Mouse (Mus musculus) adrenal gland, postnatal 4 days (tissue): ENCODE data around the gene Ism2. TPM values are rescaled to one million over a fixed set of nuclear protein-coding genes. Genes with fewer than 3 reads are reported as not detected.

Experiments
- DNase-seq, 2 experiments: peaks; one replicate each; pipeline ENCODE4 v3.0.0; 2021 to 2022; ENCODE audit warnings: low spot score in 2 of 2, mixed read lengths in 2 of 2
- microRNA-seq: library from miRNA; unstranded; fragments of <30 nt; microRNA quantifications from one replicate; pipeline ENCODE4 v1.2.0, GENCODE M21; 2021
- total RNA-seq, 2 experiments: library from RNA; stranded (reverse); gene quantifications; 2 replicates each; pipeline ENCODE4 v1.2.3; 2021

Ism2 gene
- total RNA-seq, 2 experiments from 2014 or later: 0.56 to 0.62 TPM

GRCm38 (mm10) chr12:87236882-87237483 is 62.5 kb downstream of the Ism2 start:
- no peak for DNase-seq

GRCm38 (mm10) chr12:87230379-87230895 is 69.1 kb downstream of the Ism2 start:
- no peak for DNase-seq

- DNase-seq: no peak
Observed at GRCm38 (mm10) chr12:87229633-87230032, 69.9 kb downstream of the Ism2 start.

Small RNAs within 50 kb of the gene (microRNA-seq; reads per million reads assigned to microRNA genes)
- not detected for gene Gm47293

Other genes starting within 250 kb of the Ism2 start
- gene Ngb, start 197.2 kb downstream of the Ism2 start, total RNA-seq: 1 to 10 TPM; 1.2 to 1.5 TPM
- gene Gstz1, start 152.5 kb downstream of the Ism2 start, total RNA-seq: 100 to 1,000 TPM in 1 of 2 experiments, 10 to 100 TPM in 1; 83.6 to 106 TPM
- 10 to 100 TPM; 13.4 to 16.7 TPM for gene Pomt2, start 151.7 kb downstream of the Ism2 start, total RNA-seq
- gene Samd15, start 100.0 kb downstream of the Ism2 start, total RNA-seq: 1 to 10 TPM; 3.0 to 3.2 TPM
- 10 to 100 TPM; 25.3 to 28.1 TPM for gene Tmed8, start 99.3 kb downstream of the Ism2 start, total RNA-seq
- gene Noxred1, start 61.0 kb downstream of the Ism2 start, total RNA-seq: under 1 TPM; 0.17 to 0.51 TPM
- gene Vipas39, start 33.4 kb downstream of the Ism2 start, total RNA-seq: 10 to 100 TPM; 42.8 to 45.6 TPM
- gene Ahsa1, start 33.2 kb downstream of the Ism2 start, total RNA-seq: 100 to 1,000 TPM; 119 to 129 TPM
- gene Sptlc2, start 88.7 kb upstream of the Ism2 start, total RNA-seq: 100 to 1,000 TPM; 183 to 197 TPM
- 100 to 1,000 TPM; 158 to 179 TPM for gene Slirp, start 144.2 kb upstream of the Ism2 start, total RNA-seq
- 10 to 100 TPM; 30.2 to 33.2 TPM for gene Alkbh1, start 144.3 kb upstream of the Ism2 start, total RNA-seq
- gene Snw1, start 172.6 kb upstream of the Ism2 start, total RNA-seq: 10 to 100 TPM; 80.2 to 84.5 TPM
- not detected for gene Gm5788, start 195.0 kb upstream of the Ism2 start, total RNA-seq
- gene Gm8300, start 214.6 kb upstream of the Ism2 start, total RNA-seq: not detected